9 mouse cellular contexts compared by ENCODE assay signal in the genomic region with DNA sequence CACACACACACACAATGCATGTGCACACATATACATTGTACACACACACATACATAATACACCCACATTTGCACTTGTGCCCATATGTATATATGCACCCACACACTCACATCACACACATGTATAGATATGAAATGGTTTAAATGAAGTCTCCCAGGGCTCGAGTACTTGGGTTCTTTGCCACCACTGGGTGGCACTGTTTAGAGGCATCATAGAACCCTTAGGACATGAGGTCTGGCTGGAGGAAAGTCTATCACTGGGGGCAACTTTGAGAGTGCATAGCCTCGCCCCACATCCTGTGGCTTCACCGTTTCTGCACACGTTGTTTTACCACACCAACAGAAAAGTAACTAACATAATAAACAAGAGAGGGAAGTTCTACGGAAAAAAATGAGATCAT.
DNase-seq lines count a peak whose midpoint lies in the region; ATAC-seq lines count a peak whose summit lies in the region.
"Had no signal": no experiment of that assay in that cellular context is flagged by ENCODE, and none has a peak within 500 bp of the region (broad histone marks: within the 10 kb centered on the region; RNA-seq: fewer than 3 reads in every experiment).

No protein-coding gene starts in this region.

- peaks cover 7% of the 10 kb centered on the region for H3K4me1 ChIP-seq in hindbrain, embryonic 13.5 days (replicated peaks)
- H3K4me1 ChIP-seq: megakaryocyte, embryonic 14.5 days had no signal

- no peak overlapping the region for H3K4me2 ChIP-seq in hindbrain, embryonic 13.5 days

- H3K9me3 ChIP-seq in hindbrain, embryonic 13.5 days, result no peaks in the 10 kb centered on the region

- H3K27ac ChIP-seq in hindbrain, embryonic 13.5 days, result no peak overlapping the region

- 53% methylated on average over 5 of the region's 5 CpGs for WGBS in hindbrain, embryonic 13.5 days

- intact Hi-C loops in left cerebral cortex, postnatal 10 days (cut with DNase I), result no loop called here

- peak; percentile 14 to 38 for DNase-seq in adrenal gland, postnatal 36 days
- no peak for DNase-seq in adrenal gland, postnatal 4 days (ENCODE audit: low spot score in 2 of 2)
- DNase-seq in left cerebral cortex, adult 18-20 months (ENCODE audit: low spot score in 2 of 2), result peak; percentile 21 to 41
- DNase-seq in left cerebral cortex, postnatal 10 days (ENCODE audit: extremely low spot score in 1 of 2, low spot score in 2 of 2), result no peak
- peak; percentile 19 for DNase-seq in T-cell, adult 2 months (ENCODE audit: low spot score)
- peak; percentile 9 to 64 for DNase-seq in kidney, postnatal 36 days
- peak; percentile 64 for DNase-seq in thymus, postnatal 4 days

- H3K36me3 ChIP-seq in hindbrain, embryonic 13.5 days, result no peaks in the 10 kb centered on the region

- H3K4me3 ChIP-seq in hindbrain, embryonic 13.5 days, result no peak overlapping the region
- H3K4me3 ChIP-seq: megakaryocyte, embryonic 14.5 days had no signal

- no peak overlapping the region for H3K9ac ChIP-seq in hindbrain, embryonic 13.5 days

- no peaks in the 10 kb centered on the region for H3K27me3 ChIP-seq in hindbrain, embryonic 13.5 days

- no peak for ATAC-seq in hindbrain, embryonic 13.5 days (ENCODE audit: low FRiP score)

Comparison
In these comparisons a context has a peak if more than half of its experiments do, and no peak if none do; other contexts are left out.
1. DNase-seq: peak in adrenal gland, postnatal 36 days (2 of 2), left cerebral cortex, adult 18-20 months (2 of 2), T-cell, adult 2 months (single experiment), kidney, postnatal 36 days (2 of 2) and thymus, postnatal 4 days (single experiment); none in adrenal gland, postnatal 4 days (0 of 2) and left cerebral cortex, postnatal 10 days (0 of 2).